Mouse (Mus musculus): ENCODE measurements at regions not wholly inside any gene's neighbourhood (a gene's known extent, or its start where the extent isn't known, plus 50 kb on each side); places are given as distances from the start of the nearest gene placed in this dataset.

DNA sequence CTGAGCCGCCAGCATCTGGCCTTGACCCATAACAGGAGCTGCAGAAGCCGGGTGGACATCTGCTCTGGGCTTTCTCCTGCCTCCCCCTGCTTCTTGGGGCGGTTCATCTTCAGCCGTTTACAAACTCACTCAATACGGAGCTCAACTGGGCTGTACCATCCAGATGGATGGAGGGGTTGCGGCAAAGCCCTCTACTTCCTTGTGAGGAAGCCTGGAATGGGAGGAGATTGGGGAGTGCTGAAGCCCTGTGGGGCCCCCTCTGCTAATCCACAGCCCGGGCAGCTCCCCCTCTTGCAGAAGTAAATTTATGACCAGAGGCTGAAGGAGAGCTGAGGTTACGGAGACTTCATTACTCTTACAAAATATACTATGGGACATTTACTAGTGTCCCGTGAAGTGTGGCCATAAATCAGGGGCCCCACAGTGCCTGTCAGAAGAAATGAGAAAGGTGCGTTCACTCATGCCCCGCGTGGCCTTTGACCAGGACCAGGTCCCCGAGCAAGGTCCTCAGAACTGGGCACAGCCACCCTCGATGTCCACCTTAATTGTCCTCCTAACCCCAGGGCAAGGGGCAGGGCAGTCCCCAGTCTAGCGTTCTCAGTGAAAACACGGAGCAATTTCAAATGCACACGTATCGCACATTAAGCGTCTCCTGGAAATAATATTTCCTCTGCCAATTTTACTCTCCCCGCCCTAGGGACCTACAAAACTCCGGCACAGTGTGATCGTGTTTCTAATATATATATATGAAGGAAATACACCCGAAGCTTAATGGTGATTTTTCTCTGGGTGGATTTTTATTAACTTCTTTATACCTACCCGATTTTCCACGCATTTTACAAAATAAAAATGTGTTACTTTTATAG is 115.1 kb downstream of the Cdc5l start:
- WGBS: 84% methylated on average over 25 of the region's 25 CpGs
- Histone ChIP-seq H3K27ac (no peak overlapping the region), H3K4me1 (no peaks in the 10 kb centered on the region), H3K9ac (no peak overlapping the region), H3K27me3 (no peaks in the 10 kb centered on the region), H3K36me3 (replicated peaks) (no peaks in the 10 kb centered on the region), H3K9me3 (no peaks in the 10 kb centered on the region), H3K4me3 (replicated peaks) (no peak overlapping the region), H3K4me2 (no peak overlapping the region)
- ATAC-seq (ENCODE audit: low FRiP score): no peak

DNA sequence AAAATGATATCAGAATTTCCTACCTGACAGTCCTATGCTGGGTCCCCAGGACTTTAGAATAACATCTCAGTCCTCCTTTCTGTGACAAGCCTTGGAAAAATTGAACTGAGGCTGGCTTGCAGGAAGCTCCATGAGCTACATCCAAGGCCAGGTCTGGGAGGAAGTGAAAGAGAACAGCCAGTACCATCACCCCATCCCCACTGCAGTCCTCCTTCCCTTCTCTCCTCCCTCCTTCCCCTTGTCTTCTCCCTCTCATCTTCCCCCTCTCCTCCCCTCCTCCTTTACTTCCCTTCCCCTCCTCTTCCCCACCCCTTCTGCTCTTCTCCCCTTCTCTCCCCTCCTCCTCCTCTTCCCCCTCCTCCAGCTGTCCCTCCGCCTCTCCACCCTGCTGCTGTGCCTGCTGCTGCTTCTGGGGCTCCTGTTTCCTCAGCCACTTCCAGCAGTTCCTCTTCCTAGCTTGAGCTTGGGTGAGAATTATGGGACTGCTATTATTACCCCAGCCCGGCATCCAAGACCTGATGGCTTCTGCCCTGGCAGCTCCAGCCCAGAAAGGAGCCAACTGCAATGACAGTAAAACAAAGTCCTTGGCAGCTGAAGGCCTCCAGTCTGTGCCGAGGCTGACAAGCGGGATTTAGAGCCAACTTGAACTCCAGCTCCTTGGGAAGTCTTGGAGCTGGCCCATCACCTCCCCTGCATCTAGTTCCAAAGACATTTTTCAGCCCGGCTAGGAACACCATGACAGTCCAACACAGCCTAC is 120.8 kb downstream of the Cdc5l start:
- Histone ChIP-seq H3K27me3 (no peaks in the 10 kb centered on the region), H3K4me2 (no peak overlapping the region), H3K4me1 (no peaks in the 10 kb centered on the region), H3K4me3 (replicated peaks) (no peak overlapping the region), H3K9me3 (no peaks in the 10 kb centered on the region), H3K9ac (no peak overlapping the region), H3K36me3 (replicated peaks) (no peaks in the 10 kb centered on the region), H3K27ac (no peak overlapping the region)
- ATAC-seq (ENCODE audit: low FRiP score): no peak
- WGBS: 76% methylated on average over 5 of the region's 5 CpGs

DNA sequence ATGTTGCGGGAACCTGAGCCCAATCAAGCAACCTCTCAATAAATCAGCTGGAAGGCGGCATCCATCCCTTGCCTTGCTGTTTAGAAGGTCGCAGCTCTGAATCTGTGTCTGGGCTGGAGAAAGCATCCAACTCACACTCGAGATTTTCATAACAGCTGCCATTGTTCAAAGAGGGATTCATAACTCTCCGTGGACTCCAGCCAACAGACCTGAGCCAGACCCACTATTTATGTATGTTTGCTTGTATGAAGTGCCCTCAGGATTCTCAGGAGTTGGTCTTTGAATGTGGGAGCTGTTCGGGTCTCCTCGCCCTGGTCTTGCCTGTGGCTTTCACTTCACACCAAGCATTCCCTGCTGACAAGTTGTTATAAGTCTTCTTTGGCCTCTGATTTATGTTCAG is 127.0 kb downstream of the Cdc5l start:
- H3K9me3 ChIP-seq: no peaks in the 10 kb centered on the region
- no peak overlapping the region for H3K9ac ChIP-seq
- no peaks in the 10 kb centered on the region for H3K36me3 ChIP-seq (replicated peaks)
- H3K4me3 ChIP-seq (replicated peaks): no peak overlapping the region
- H3K4me2 ChIP-seq: no peak overlapping the region
- 87% methylated on average over 7 of the region's 7 CpGs for WGBS
- H3K27me3 ChIP-seq: no peaks in the 10 kb centered on the region
- H3K4me1 ChIP-seq: no peaks in the 10 kb centered on the region
- no peak for ATAC-seq (ENCODE audit: low FRiP score)
- H3K27ac ChIP-seq: no peak overlapping the region

DNA sequence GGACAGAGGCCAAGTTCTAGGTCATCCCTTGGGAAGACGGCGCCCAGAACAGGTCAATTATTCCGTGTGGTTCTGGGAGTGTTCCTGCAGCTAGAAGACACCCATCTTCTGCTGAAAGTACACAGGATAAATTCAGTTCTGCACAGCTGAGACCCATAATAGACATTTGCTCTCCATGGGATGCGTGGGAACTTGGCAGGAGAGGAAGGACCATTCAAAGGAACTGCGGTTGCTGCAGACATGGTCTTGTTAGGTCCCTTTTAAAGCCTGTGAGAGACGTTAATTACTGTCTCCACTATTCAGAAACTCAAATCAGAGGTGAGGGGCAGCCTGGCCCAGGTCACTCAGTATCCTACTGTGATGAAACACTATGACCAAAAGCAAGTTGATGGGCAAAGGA is 130.4 kb downstream of the Cdc5l start:
- H3K9me3 ChIP-seq: no peaks in the 10 kb centered on the region
- no peak overlapping the region for H3K9ac ChIP-seq
- no peak overlapping the region for H3K4me2 ChIP-seq
- H3K36me3 ChIP-seq (replicated peaks): no peaks in the 10 kb centered on the region
- no peak overlapping the region for H3K4me3 ChIP-seq (replicated peaks)
- WGBS: 82% methylated on average over 6 of the region's 6 CpGs
- ATAC-seq (ENCODE audit: low FRiP score): no peak
- peaks cover 2% of the 10 kb centered on the region; the same call in 1 of the 2 replicates for H3K4me1 ChIP-seq
- no peaks in the 10 kb centered on the region for H3K27me3 ChIP-seq
- no peak overlapping the region for H3K27ac ChIP-seq

DNA sequence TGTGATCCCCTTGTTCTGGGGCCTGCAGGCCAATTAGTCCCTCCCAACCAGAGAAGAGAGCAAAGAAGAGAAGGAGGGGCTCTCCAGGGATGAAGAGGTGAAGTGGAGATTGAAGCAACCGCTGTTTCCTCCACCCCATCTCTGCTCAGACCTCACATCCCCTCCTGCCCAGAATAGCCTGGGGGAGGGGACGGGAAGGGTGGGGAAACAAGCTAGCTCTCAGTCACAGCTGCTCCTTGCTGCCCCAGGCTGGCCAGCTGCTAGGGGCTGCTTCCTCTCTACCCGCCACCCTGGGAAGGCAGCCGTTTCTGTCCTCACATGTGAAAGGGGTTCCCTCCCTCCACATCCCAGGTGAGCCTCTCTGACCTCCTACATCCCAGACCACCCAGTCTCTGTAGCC is 135.2 kb downstream of the Cdc5l start:
- Histone ChIP-seq H3K4me1 (peaks cover 3% of the 10 kb centered on the region; the same call in 1 of the 2 replicates), H3K36me3 (replicated peaks) (no peaks in the 10 kb centered on the region), H3K4me3 (replicated peaks) (no peak overlapping the region), H3K9ac (no peak overlapping the region), H3K4me2 (no peak overlapping the region), H3K27me3 (no peaks in the 10 kb centered on the region), H3K9me3 (no peaks in the 10 kb centered on the region), H3K27ac (no peak overlapping the region)
- ATAC-seq (ENCODE audit: low FRiP score): 0 out of 2 replicates have a peak, but pooled peaks have one; percentile 44
- 33% methylated on average over 4 of the region's 4 CpGs for WGBS

DNA sequence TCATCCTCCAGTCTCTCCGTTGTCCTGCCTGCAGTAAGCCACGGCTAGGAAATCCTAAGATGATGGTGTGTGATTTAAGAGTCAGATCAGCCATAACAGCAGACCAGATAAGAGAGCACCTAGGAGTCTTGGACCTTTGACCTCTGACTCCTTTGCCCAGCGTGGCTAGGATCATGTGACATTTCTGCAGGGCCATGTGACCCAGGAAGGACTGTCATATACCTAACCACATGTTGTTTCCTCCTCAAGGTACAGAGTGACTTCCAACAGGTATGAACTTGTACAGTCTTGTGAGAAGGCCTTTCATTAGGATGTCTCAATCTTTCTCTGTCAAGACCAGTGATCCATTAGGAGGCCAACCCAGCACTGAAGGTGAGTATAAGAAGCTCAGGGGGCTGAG is 135.7 kb downstream of the Cdc5l start:
- WGBS: 84% methylated on average over 3 of the region's 3 CpGs
- no peak overlapping the region for H3K27ac ChIP-seq

DNA sequence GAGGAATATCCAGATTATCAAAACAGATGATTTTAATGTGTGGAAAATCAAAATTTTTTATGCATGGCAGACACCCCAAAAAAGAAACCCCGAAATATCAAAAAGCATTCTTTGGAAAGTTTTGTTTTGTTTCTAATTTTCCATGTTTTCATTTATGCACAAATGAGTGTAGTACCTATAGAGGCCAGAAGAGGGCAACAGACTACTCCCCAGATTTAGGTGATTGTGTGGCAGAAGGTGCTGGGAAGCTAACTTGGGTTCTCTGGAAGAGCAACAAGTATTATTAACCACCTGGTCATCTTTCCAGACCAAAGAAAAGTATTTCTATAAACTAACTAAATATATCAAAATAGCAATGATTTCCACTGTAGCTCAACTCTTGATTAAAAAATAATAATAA is 137.2 kb downstream of the Cdc5l start:
- H3K4me2 ChIP-seq: no peak overlapping the region
- no peaks in the 10 kb centered on the region for H3K36me3 ChIP-seq (replicated peaks)
- WGBS: 82% methylated on average over 1 of the region's 1 CpGs
- H3K9ac ChIP-seq: no peak overlapping the region
- H3K9me3 ChIP-seq: no peaks in the 10 kb centered on the region
- H3K27me3 ChIP-seq: no peaks in the 10 kb centered on the region
- no peak overlapping the region for H3K4me3 ChIP-seq (replicated peaks)
- H3K27ac ChIP-seq: no peak overlapping the region
- H3K4me1 ChIP-seq: peaks cover 3% of the 10 kb centered on the region; the same call in 1 of the 2 replicates
- ATAC-seq (ENCODE audit: low FRiP score): no peak

More for the DNA sequence above, 135.7 kb downstream of the Cdc5l start:
- ATAC-seq (ENCODE audit: low FRiP score): no peak
- no peak overlapping the region for H3K4me2 ChIP-seq
- no peak overlapping the region for H3K9ac ChIP-seq
- H3K36me3 ChIP-seq (replicated peaks): no peaks in the 10 kb centered on the region
- H3K9me3 ChIP-seq: no peaks in the 10 kb centered on the region
- H3K4me1 ChIP-seq: peaks cover 3% of the 10 kb centered on the region; the same call in 1 of the 2 replicates
- H3K4me3 ChIP-seq (replicated peaks): no peak overlapping the region
- no peaks in the 10 kb centered on the region for H3K27me3 ChIP-seq

DNA sequence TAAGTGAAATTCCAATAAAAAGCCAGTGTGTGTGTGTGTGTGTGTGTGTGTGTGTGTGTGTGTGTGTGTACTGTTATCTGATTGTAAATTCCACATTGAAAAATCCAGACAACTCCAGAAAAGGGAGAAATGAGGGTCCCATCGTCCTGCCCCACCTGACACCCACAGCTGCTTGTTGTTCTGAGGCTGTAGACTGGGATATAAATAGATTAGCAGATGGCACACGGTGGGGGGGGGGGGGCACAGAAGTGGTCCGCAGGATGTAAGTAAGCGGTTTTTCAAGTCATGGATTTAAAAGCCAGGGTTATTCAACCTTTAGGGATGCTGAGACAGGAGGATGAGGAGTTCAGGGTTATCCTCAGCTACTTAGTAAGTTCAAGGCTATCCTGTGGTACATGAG is 138.7 kb downstream of the Cdc5l start:
- no peak overlapping the region for H3K27ac ChIP-seq
- no peak overlapping the region for H3K4me2 ChIP-seq
- H3K4me3 ChIP-seq (replicated peaks): no peak overlapping the region
- no peaks in the 10 kb centered on the region for H3K9me3 ChIP-seq
- H3K36me3 ChIP-seq (replicated peaks): no peaks in the 10 kb centered on the region
- H3K27me3 ChIP-seq: no peaks in the 10 kb centered on the region
- no peak for ATAC-seq (ENCODE audit: low FRiP score)
- no peak overlapping the region for H3K9ac ChIP-seq
- WGBS: 78% methylated on average over 4 of the region's 4 CpGs
- peaks cover 3% of the 10 kb centered on the region; the same call in 1 of the 2 replicates for H3K4me1 ChIP-seq

DNA sequence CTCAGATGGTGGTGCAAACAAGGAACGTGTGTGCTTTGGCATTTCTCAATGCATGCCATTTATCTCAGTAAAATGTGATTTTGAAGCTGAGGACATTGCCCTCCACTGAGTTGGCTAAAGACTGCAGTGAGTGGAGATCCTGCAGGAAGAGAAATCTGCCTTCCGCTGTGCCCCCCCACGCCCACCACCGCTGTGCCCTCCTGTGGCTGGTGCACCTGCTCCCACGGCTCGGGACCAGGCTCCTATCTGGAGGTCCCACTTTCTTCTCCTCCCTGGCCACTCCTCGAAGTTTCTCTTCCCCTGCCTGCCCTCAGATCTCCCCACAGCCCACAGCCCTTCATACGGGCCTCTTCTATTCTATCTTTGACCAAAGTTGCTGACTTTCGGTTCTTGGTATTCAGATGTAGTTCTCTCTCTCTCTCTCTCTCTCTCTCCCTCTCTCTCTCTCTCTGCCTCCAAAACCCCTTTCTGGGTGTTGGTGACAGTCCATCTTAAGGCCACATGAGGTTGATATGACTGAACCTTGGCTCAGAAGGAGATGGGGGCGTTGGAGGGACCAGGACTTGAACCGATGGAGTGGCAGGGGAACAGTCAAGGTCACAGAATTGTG is 139.2 kb downstream of the Cdc5l start:
- Histone ChIP-seq H3K9me3 (no peaks in the 10 kb centered on the region), H3K4me1 (peaks cover 3% of the 10 kb centered on the region; the same call in 1 of the 2 replicates), H3K27ac (no peak overlapping the region), H3K4me2 (no peak overlapping the region), H3K27me3 (no peaks in the 10 kb centered on the region), H3K36me3 (replicated peaks) (no peaks in the 10 kb centered on the region), H3K9ac (no peak overlapping the region), H3K4me3 (replicated peaks) (no peak overlapping the region)
- no peak for ATAC-seq (ENCODE audit: low FRiP score)
- 90% methylated on average over 11 of the region's 11 CpGs for WGBS

DNA sequence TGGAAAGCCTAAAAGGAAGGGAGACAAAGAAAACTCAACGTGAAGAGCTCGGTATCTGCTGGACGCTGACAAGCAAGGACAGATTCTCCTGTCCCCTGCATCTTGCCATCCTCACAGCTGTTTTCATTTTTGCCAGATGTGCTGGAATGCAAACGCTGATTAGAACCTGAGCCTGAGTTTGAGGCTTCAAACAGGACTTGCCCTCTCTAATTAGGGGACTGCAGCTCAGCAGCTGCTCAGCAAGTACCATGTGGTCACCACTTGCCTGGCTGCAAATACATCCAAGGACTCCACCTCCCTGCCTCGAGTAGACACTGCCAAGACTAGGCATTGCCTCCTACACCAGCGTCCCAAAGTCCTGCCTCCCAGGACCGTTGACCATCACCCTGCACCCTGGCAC is 140.7 kb downstream of the Cdc5l start:
- WGBS: 81% methylated on average over 7 of the region's 7 CpGs
- H3K4me3 ChIP-seq (replicated peaks): no peak overlapping the region
- no peak for ATAC-seq (ENCODE audit: low FRiP score)
- H3K9me3 ChIP-seq: no peaks in the 10 kb centered on the region
- no peak overlapping the region for H3K4me2 ChIP-seq
- no peak overlapping the region for H3K9ac ChIP-seq
- H3K4me1 ChIP-seq: no peaks in the 10 kb centered on the region
- H3K27me3 ChIP-seq: no peaks in the 10 kb centered on the region
- no peak overlapping the region for H3K27ac ChIP-seq
- H3K36me3 ChIP-seq (replicated peaks): no peaks in the 10 kb centered on the region

DNA sequence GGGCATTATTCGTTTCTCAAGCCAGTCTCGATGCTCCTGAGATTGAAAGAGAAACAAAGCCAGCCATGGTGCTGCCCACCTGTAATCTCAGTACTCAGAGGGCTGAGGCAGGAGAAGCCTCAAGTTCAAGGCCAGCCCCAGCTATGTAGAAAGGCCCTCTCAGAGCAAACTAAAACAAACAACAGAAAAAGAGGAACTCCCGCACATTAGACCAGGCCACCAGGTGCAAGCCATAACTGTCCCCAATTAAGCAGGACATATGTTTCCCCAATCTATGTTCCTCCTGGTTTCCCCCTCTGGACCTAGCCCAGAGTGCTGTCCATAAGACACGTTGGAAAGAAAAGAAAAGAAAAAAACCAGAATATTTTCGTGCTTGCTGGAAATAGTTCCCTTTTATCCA is 142.5 kb downstream of the Cdc5l start:
- Histone ChIP-seq H3K27me3 (no peaks in the 10 kb centered on the region), H3K9ac (no peak overlapping the region), H3K27ac (no peak overlapping the region), H3K36me3 (replicated peaks) (no peaks in the 10 kb centered on the region), H3K4me1 (no peaks in the 10 kb centered on the region), H3K4me2 (no peak overlapping the region), H3K9me3 (no peaks in the 10 kb centered on the region), H3K4me3 (replicated peaks) (no peak overlapping the region)
- ATAC-seq (ENCODE audit: low FRiP score): no peak
- WGBS: 62% methylated on average over 5 of the region's 5 CpGs

DNA sequence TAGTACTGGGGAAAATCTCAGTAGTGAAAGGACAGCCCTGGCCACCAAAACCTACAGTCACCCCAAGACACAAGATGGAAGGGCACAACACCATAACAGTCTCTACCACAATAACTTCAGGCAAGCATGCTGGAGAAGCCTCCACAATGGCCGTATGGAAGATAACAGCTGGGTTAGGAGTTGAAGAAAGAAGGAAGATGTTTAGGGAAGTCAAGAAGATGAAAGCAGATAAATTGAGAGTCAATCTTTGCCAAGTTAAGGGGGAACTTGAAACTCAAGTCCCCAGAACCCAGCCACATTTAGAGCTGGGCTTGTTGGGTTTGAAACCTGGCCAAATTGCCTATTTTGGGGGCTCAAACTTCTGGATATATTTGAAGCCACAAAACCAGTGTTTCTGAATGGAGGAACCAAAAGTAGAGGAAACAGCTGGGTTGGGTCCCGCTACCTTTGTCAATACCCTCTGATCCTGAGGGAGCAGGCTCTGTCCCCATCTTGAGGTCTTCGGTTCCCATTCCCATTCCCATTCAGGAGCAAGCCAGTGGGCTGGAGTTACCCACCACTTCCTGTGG is 147.8 kb downstream of the Cdc5l start:
- H3K9ac ChIP-seq: no peak overlapping the region

More for the DNA sequence above, 147.8 kb downstream of the Cdc5l start:
- no peak overlapping the region for H3K27ac ChIP-seq
- H3K9me3 ChIP-seq: no peaks in the 10 kb centered on the region
- 86% methylated on average over 3 of the region's 3 CpGs for WGBS
- no peaks in the 10 kb centered on the region for H3K36me3 ChIP-seq (replicated peaks)
- H3K4me3 ChIP-seq (replicated peaks): no peak overlapping the region
- H3K27me3 ChIP-seq: no peaks in the 10 kb centered on the region
- H3K4me2 ChIP-seq: no peak overlapping the region
- H3K4me1 ChIP-seq: no peaks in the 10 kb centered on the region
- no peak for ATAC-seq (ENCODE audit: low FRiP score)

Data from forebrain, embryonic 12.5 days (tissue).